Mouse (Mus musculus) CD4-positive, CD25-positive, alpha-beta regulatory T cell, adult 4 months (primary cell): Measurements from ENCODE around the gene Asxl1. TPM values are rescaled to one million over a fixed set of nuclear protein-coding genes. Genes with fewer than 3 reads are reported as not detected.
"Not testable (repeated sequence)": the region's sequence is repeated elsewhere in the genome, so short reads cannot be mapped to it uniquely, and the experiment has no call there.

Experiments used
- ATAC-seq: one replicate; pipeline ENCODE4 v1.8.0; 2017
- polyA plus RNA-seq, 2 experiments: library from polyadenylated mRNA; unstranded; fragments of 100-300 nt; shearing (Covaris generic); gene quantifications; one replicate each; pipeline ENCODE4 v1.2.1; 2017

Gene Asxl1
- polyA plus RNA-seq, 2 experiments from 2014 or later: 12.3 to 20.9 TPM

DNA sequence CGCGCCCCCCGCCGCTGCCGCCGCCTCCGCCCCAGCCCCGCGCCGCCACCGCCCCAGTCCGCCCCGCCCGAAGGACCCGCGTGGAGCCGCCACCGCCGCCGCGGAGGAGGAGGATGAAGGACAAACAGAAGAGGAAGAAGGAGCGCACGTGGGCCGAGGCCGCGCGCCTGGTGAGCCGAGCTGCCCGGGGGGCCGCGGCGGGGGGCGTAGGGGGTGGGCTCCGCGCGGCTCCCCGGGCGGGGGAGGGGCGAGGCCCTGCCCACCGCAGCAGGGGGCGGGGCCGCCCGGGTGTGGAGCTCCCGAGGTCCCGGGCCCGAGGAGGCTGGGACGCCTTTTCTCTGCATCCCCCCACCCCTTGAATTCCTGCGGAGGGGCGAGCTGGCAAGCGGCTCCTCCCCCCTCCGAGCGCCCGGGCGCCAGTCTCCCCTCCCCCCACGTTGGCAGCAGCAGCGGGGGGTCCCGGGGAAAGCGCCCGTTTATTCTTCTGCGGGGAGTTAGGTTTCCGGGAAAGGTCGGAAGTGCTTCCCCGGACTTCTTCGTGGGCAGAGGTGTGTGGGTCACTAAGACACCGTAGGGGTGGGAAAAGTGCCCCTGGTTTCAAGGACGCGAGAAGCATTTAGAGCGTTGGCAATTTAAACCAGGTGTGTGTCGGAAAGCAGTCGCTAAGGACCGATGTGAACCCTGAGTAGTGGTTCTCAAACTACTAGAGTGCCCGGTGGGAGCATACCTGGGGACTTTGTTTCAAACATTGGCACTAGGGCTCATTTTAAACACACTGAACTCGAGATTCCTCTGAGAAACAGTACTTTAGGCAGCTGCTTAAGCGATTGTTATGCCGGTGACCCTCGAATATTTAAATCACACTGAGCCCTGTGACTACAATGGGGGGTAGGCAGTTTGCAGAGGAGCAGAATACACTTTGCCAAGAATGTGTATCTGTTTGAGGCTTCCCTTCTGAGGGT is 873 bp downstream of the Asxl1 start:
- ATAC-seq: no peak

DNA sequence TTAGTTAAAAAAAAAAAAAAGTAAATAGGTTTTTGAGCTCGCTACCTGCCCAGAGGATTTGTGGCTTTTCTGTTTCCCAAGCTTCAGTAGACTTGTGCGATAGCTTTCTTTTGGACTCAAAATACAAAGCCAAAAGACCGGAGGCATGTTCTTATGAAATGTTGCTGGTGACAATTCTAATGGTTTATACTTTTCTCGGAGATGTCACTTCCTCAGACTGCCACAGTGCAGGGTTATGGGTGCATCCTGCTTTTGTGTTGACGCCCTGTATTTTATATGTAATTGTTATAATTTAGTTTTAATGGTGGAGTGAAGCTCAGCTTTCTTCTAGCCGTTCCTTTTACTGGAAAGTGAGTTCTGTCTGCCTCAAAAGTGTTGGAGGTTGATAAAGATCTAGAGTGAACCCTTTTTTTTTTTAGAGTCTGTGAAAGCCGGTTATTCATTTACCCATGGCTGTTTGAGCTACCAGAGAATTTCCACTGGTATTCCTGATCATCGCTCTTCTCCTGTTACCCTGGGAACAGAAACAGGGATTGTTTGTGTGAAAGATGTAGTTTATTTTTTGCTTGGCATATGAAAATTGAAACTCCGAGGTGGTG is 1.7 kb downstream of the Asxl1 start:
- ATAC-seq: no peak

- ATAC-seq: no peak
Measured at GRCm38 (mm10) chr2:153348100-153348831, 2.6 kb downstream of the Asxl1 start.

GRCm38 (mm10) chr2:153350552-153351181 is 5.0 kb downstream of the Asxl1 start:
- peak; percentile 61 for ATAC-seq

DNA sequence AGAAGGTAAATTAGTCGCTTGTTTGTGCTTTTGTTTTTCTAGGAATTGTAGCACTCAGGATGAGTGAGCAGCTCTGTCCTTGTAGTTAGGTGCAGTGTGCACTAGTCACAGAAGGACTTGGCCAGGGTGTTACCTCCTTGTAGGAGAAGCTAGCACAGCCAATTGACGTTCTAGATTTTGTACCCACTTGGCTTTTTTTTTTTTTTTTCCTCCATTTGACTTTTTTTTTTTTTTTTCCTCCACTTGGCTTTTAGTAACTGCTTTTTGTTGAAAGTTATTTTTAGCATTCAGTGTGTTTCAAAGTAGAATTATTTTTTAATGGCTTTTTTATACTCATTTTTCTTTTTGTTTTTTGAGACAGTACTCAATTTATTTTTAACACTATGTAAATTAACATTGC is 9.0 kb downstream of the Asxl1 start:
- no peak for ATAC-seq

DNA sequence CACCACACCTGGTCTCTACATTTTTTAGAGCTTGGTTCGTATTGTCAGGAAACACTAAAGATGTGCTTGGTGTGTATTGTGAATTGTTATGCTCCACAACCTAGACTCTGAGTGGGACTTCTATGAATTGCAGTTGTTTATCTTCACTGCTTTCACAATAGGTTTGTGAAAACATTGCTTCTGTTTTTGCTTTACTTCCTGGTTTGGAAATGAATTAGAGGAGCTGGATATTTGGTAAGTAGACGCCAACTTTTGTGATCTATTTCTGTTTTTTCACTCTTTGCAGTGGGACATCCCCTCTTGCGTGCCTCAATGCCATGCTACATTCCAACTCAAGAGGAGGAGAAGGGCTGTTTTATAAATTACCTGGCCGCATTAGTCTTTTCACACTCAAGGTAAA is 11.2 kb downstream of the Asxl1 start:
- no peak for ATAC-seq

DNA sequence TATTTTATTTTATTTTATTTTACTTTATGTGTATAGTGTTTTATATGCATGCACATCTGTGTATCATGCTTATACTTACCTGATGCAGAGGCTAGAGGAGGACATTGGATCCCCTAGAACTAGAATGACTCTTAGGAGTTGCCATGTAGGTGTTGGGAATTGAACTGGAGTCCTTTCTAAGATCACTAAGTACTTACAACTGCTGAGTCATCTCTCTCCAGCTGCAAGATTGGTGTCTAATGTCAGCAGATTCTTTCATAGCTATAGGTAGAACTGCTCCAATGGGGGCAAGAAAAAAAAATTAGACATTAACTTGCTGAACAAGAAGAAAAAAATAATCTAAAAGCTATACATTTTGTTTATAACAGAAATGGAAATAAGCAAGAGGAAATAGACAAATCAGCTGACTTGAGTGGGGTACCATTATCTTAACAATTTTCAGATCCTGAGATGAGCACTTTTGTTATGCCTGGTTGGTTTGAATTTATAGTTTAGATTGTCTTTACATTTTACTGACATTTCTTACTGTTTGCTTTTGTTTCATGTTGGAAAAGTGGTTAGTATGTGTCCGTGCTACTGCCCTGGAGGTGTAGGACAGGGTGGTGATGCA is 15.6 kb downstream of the Asxl1 start:
- ATAC-seq: no peak

DNA sequence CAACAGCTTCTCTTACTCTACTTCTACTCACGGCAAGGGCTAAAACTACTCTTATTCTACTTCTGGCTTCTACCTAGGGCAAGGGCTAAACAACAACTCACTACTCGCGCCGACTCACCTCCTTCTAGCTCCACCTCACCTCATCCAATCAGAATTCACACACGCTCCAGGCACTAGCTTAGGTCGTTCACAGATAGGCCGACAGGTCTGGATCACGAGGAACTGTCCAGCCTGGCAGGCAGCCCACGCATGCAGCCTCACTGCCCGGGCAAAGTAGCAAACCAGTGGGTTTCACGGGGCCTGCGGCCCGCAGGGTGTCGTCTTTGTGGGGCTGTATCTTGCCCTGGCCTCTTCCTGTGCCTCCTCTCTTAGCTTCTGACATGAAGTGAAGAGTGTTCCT is 18.9 kb downstream of the Asxl1 start:
- not testable (repeated sequence) for ATAC-seq

GRCm38 (mm10) chr2:153370871-153371270 is 25.2 kb downstream of the Asxl1 start:
- ATAC-seq: no peak

GRCm38 (mm10) chr2:153375380-153375779 is 29.8 kb downstream of the Asxl1 start:
- no peak for ATAC-seq

GRCm38 (mm10) chr2:153380479-153380878 is 34.9 kb downstream of the Asxl1 start:
- no peak for ATAC-seq

GRCm38 (mm10) chr2:153389831-153390230 is 44.2 kb downstream of the Asxl1 start:
- ATAC-seq: no peak

DNA sequence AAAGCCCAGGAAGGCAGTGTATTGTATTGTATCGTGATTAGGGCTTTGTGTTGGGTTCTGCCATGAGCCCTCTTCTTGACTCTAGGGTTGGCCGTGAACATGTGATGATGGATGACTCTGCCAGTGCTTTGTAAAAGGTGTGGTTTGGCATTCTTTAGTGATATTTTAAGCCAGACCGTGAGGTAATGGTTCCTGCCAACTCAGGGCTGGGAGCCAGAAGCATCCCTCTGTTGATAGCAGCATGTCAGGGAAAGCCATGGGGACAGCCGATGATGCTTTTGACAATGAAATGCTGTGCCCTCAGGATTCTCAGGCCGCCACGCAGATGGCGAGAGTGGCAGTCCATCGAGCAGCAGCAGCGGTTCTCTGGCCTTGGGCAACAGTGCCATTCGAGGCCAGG is 47.4 kb downstream of the Asxl1 start:
- no peak for ATAC-seq

DNA sequence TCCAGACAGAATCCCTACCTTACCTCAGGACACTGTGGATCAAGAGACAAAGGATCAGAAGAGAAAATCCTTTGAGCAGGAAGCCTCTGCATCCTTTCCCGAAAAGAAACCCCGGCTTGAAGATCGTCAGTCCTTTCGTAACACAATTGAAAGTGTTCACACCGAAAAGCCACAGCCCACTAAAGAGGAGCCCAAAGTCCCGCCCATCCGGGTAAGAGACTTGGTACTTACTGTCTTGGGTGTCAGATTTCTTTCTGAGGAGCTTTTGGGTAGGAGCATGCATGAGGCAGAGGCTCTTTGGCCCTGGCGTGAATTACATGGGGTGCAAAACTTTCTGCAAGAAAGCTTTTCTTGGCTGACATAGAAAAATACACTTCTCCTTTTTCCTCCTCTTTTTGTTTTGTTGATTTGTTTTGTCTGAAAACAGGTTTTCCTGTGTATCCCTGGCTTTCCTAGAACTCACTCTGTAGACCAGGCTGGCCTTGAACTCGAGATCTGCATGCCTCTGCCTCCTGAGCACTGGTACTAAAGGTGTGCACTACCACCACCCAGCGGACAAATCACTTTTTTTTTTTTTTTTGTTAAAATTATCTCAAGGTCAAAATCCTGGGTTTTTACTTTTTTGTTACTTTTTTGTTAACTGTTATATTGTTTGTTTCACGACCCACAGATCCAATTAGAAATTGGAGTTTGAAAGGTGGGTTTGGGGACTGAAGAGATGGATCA is 52.3 kb downstream of the Asxl1 start:
- no peak for ATAC-seq

DNA sequence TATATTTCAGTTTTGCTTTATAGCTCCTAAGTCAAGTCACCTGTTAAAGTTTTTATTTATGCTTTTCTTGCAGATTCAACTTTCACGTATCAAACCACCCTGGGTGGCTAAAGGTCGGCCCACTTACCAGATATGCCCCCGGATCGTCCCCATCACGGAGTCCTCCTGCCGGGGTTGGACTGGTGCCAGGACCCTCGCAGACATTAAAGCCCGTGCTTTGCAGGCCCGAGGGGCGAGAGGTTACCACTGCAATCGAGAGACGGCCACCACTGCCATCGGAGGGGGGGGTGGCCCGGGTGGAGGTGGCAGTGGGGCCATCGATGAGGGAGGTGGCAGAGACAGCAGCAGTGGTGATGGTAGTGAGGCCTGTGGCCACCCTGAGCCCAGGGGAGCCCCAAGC is 53.5 kb downstream of the Asxl1 start:
- ATAC-seq: no peak

DNA sequence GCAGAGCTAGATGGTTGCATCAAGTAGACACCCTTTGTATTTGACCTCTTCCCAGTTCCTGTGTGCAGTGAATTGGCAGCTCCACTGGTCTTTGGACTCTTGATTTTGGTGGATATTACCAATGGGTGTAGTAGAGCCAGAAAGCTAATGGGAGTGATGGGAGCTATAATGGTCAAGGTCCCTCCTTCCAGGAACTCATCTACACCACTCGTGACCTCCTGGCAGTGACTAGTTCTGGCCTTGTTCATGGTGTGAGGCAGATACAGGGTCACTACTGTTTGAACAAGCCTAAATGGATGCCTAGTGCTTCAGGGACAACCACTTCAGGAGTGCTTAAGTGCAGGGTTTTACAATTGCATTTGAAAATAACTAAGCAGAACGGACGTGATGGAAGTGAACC is 58.4 kb downstream of the Asxl1 start:
- no peak for ATAC-seq

- no peak for ATAC-seq
Measured at GRCm38 (mm10) chr2:153404882-153405281, 59.3 kb downstream of the Asxl1 start.

DNA sequence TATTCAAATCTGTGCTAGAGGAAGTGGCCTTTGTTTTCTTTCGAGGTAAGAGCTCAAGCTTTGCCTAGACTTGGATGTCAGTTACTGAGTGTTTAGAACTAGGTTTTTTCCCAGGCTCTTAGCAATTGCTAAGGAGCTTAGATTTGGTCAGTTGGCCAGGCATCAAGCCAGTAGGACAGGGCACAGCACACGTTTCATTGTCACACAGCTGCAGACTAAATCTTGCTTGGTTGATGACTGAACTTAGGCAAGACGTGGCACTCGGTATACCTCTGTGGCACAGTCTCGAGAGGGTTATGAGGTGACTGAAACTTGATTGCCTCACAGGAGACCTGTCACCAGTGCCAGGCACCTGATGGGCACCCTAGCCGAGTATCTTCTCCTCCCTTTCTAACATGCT is 61.3 kb downstream of the Asxl1 start:
- ATAC-seq: no peak

GRCm38 (mm10) chr2:153408971-153409370 is 63.3 kb downstream of the Asxl1 start:
- ATAC-seq: no peak

GRCm38 (mm10) chr2:153411557-153411956 is 65.9 kb downstream of the Asxl1 start:
- no peak for ATAC-seq

DNA sequence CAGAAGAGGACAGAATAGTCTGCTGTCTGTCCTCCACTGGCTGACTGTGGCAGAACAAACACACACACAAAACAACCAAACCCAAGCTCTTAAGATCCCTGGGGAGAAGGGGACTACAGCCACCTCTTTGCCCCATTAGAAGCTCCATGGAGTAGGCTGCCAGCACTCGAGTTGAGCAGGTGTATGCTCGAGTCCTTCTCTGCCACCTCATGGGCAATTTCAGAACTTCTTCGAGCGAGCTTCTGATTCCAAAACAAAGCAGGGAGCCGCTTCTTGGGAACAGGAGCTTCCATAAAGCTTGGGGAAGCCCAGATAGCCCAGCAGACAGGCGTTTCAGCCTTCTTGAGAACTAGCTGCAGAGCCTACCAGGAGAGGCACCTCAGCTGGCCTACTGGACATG is 66.9 kb downstream of the Asxl1 start:
- ATAC-seq: no peak

DNA sequence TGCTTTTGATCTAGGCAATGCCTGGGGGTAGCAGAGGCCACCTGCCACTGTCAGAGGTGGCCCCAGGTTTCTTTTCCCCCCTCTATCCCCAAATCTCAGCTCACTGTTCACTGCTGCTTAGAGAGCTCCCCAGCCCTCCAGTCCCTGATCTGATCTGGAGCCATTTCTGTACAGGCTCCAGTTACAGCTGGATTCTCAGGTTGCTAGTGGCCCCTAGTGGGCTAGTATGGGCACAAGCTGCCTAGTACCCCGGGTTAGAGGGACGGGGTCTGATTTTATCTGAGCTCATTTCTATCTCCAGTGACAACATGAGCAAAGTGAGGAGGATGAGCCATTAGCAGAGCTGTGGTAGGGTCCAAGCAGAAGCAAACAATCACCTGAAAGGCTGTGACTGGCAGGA is 69.0 kb downstream of the Asxl1 start:
- ATAC-seq: peak; percentile 89
